Mouse (Mus musculus): Measurements from ENCODE around the gene Rsrc1. TPM values are rescaled to one million over a fixed set of nuclear protein-coding genes. Genes with fewer than 3 reads are reported as not detected.

Rsrc1 gene
- polyA plus RNA-seq (2012; rRNA removed), result 2.3 and 2.6 TPM in 2 replicates

GRCm38 (mm10) chr3:66981101-66981661, at the start of gene Rsrc1:
Gene Rsrc1, plus strand, starts transcription at chr3:66981390.

GRCm38 (mm10) chr3:66981706-66982105, 516 bp downstream of the Rsrc1 start, which contains the start of gene Shox2:
Gene Shox2, minus strand, starts transcription at chr3:66981771.

GRCm38 (mm10) chr3:67373872-67374271, 392.7 kb downstream of the Rsrc1 start, which contains the start of gene Mlf1:
Gene Mlf1, plus strand, starts transcription at chr3:67374097.

GRCm38 (mm10) chr3:67375063-67375462, 393.9 kb downstream of the Rsrc1 start, which contains the start of gene Gm17402:
Gene Gm17402, minus strand, starts transcription at chr3:67375163.

Other genes starting within 250 kb of the Rsrc1 start
- 0.17 and 0.92 TPM in 2 replicates for gene Shox2, start 381 bp downstream of the Rsrc1 start, polyA plus RNA-seq (2012; rRNA removed)

All from ovary, adult 2 months (tissue).